Mouse (Mus musculus) forebrain, postnatal 0 days (tissue): Measurements from ENCODE around the gene Pilrb2. TPM values are rescaled to one million over a fixed set of nuclear protein-coding genes. Genes with fewer than 3 reads are reported as not detected.

Experiments used
- ATAC-seq: fragments of 200-750 bp; cut with Nextera tagmentation; 2 replicates; pipeline ENCODE4 v1.8.0; 2017; ENCODE audit warnings: mild to moderate bottlenecking, moderate library complexity
- DNase-seq: peaks from one replicate; pipeline ENCODE4 v3.0.0-alpha.2; 2015
- H3K27ac ChIP-seq: fragments of 300-500 bp; sonication (generic); 2 replicates; pipeline ENCODE4 v1.5.1; 2014; ENCODE audit warnings: low read depth, mild to moderate bottlenecking, antibody characterized with exemption, low read length, moderate library complexity, mixed read lengths
- H3K27me3 ChIP-seq: fragments of 300-500 bp; sonication (generic); 2 replicates; pipeline ENCODE4 v1.6.1; 2014; ENCODE audit warnings: mild to moderate bottlenecking, low read length, mixed read lengths; ENCODE audit not compliant: insufficient read depth
- H3K36me3 ChIP-seq: fragments of 300-500 bp; sonication (generic); 2 replicates; pipeline ENCODE4 v1.6.1; 2014; ENCODE audit warnings: mild to moderate bottlenecking, moderate library complexity; ENCODE audit not compliant: insufficient read depth
- H3K4me1 ChIP-seq: fragments of 300-500 bp; sonication (generic); 2 replicates; pipeline ENCODE4 v1.6.1; 2014; ENCODE audit warnings: antibody characterized with exemption; ENCODE audit not compliant: insufficient read depth
- H3K4me2 ChIP-seq: fragments of 300-500 bp; sonication (generic); 2 replicates; pipeline ENCODE4 v1.6.1; 2014; ENCODE audit warnings: low read depth, mild to moderate bottlenecking, moderate library complexity
- H3K4me3 ChIP-seq: fragments of 300-500 bp; sonication (generic); 2 replicates; pipeline ENCODE4 v1.5.1; 2014; ENCODE audit warnings: low read depth, low read length, mixed read lengths
- H3K9ac ChIP-seq: fragments of 300-500 bp; sonication (generic); 2 replicates; pipeline ENCODE4 v1.6.1; 2014; ENCODE audit warnings: mild to moderate bottlenecking
- H3K9me3 ChIP-seq: fragments of 300-500 bp; sonication (generic); 2 replicates; pipeline ENCODE4 v1.6.1; 2016; ENCODE audit warnings: low read length
- CTCF ChIP-seq: sonication (generic); IDR thresholded peaks from 2 replicates; pipeline ENCODE4 v1.5.1; 2016; ENCODE audit warnings: antibody characterized with exemption, control low read depth, low read depth
- WGBS: fragments of 180-500 bp; shearing (Covaris S2); extraction: QIAGEN DNeasy Blood & Tissue Kit; methylation state at CpG from one replicate; pipeline ENCODE4 v1.1.7; 2014; 5-methylcytosine and 5-hydroxymethylcytosine counted together
- polyA plus RNA-seq: library from polyadenylated mRNA; unstranded; fragments of >200 nt; fragmentation: Nextera tagmentation; extraction: Ambion mirVana; gene quantifications from 2 replicates; pipeline ENCODE4 v1.2.1, GENCODE M21; 2015
- total RNA-seq: library from RNA; depleted of rRNA; stranded (reverse); fragments of >200 nt; gene quantifications from 2 replicates; pipeline ENCODE4 v1.2.3, GENCODE M21; 2014

The Pilrb2 gene
- total and polyA plus RNA-seq, 2 experiments from 2014 or later, result not detected

DNA sequence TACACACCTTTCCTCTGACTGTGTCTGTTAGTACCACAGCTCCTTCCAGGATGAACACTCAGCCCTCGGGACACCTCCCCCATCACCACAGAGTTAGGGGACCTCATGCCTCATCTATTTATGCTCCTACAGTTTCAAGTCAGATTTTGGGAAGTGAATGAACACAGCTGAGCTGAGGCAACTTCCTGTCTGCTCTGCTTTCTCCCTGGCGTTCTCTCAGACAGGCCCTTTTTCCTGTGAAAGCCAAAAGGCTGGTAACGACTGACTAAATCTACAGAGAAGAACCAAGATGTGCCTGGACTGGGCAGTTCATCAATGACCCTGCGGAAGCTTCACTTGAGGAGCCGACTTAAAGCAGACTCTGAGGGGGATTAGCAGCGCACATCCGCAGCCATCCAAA is 41.4 kb downstream of the Pilrb2 start:
- H3K9me3 ChIP-seq, result no peaks in the 10 kb centered on the region
- no peaks in the 10 kb centered on the region for H3K4me1 ChIP-seq
- no peak overlapping the region for H3K27ac ChIP-seq
- H3K27me3 ChIP-seq, result no peaks in the 10 kb centered on the region
- TF ChIP-seq CTCF, result no peak
- H3K36me3 ChIP-seq, result no peaks in the 10 kb centered on the region
- H3K4me2 ChIP-seq, result no peak overlapping the region
- H3K4me3 ChIP-seq, result no peak overlapping the region
- ATAC-seq (no peak), DNase-seq (no peak)
- no peak overlapping the region for H3K9ac ChIP-seq
- WGBS, result 73% methylated on average over 7 of the region's 7 CpGs

DNA sequence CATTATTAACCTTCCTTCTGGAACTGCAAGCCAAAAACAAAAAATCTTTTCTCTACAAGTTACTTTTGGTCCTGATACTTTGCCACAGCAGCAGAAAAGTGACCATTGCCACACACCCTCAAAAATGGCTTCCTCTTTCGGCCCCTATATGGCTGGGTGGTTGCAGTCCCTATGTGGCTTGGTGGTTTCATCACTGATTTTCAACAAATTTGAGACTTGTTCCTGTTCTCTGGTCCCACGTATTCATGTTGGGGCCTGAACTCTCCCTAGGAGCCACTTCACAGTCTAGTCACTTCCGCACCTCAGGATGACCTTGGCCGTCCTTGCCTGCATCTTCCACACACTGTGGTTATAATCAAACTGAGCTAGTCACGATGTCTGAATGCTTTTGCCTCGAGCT is 42.9 kb downstream of the Pilrb2 start:
- H3K27me3 ChIP-seq, result no peaks in the 10 kb centered on the region
- DNase-seq, result no peak
- no peak overlapping the region for H3K4me2 ChIP-seq
- H3K9me3 ChIP-seq, result no peaks in the 10 kb centered on the region
- no peak for ATAC-seq
- no peak overlapping the region for H3K27ac ChIP-seq
- H3K4me3 ChIP-seq, result no peak overlapping the region
- no peak overlapping the region for H3K9ac ChIP-seq
- 82% methylated on average over 6 of the region's 6 CpGs for WGBS
- no peak for TF ChIP-seq CTCF
- no peaks in the 10 kb centered on the region for H3K4me1 ChIP-seq
- H3K36me3 ChIP-seq, result no peaks in the 10 kb centered on the region

- H3K27ac ChIP-seq, result no peak overlapping the region
- no peaks in the 10 kb centered on the region for H3K9me3 ChIP-seq
- no peak overlapping the region for H3K4me3 ChIP-seq
- no peaks in the 10 kb centered on the region for H3K4me1 ChIP-seq
- no peaks in the 10 kb centered on the region for H3K27me3 ChIP-seq
- H3K4me2 ChIP-seq, result no peak overlapping the region
- TF ChIP-seq CTCF, result no peak
- H3K36me3 ChIP-seq, result no peaks in the 10 kb centered on the region
- H3K9ac ChIP-seq, result no peak overlapping the region
- DNase-seq (no peak), ATAC-seq (no peak)
- 64% methylated on average over 7 of the region's 7 CpGs for WGBS
Observed at GRCm38 (mm10) chr5:137826421-137826820, 45.2 kb downstream of the Pilrb2 start.

GRCm38 (mm10) chr5:137825971-137826370 is 45.6 kb downstream of the Pilrb2 start:
- H3K36me3 ChIP-seq, result no peaks in the 10 kb centered on the region
- 72% methylated on average over 2 of the region's 2 CpGs for WGBS
- TF ChIP-seq CTCF, result no peak
- no peaks in the 10 kb centered on the region for H3K4me1 ChIP-seq
- no peak overlapping the region for H3K4me3 ChIP-seq
- no peak overlapping the region for H3K27ac ChIP-seq
- no peaks in the 10 kb centered on the region for H3K27me3 ChIP-seq
- DNase-seq, result no peak
- H3K4me2 ChIP-seq, result no peak overlapping the region
- H3K9ac ChIP-seq, result no peak overlapping the region
- no peaks in the 10 kb centered on the region for H3K9me3 ChIP-seq
- no peak for ATAC-seq

DNA sequence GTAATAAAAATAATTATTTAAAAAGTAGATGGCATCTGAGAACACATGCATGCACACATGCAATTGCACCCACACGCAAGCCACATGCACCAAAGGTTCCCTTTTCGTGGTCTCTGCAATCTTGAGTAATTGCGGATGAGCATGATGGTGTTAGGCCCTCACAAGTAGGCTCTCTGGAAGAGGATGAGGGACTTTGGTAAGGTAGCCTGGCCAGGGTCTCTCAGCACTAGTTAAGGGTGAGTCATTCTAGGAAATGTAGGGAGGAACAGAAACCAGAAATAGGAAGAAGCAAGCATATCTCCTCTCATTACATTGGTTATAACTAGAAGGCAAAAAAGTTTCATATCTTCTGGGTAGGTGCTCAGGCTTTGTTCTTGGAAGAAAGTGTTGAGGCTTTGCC is 46.6 kb downstream of the Pilrb2 start:
- ATAC-seq (no peak), DNase-seq (no peak)
- H3K4me3 ChIP-seq, result no peak overlapping the region
- no peak overlapping the region for H3K4me2 ChIP-seq
- no peaks in the 10 kb centered on the region for H3K4me1 ChIP-seq
- H3K9ac ChIP-seq, result no peak overlapping the region
- H3K36me3 ChIP-seq, result no peaks in the 10 kb centered on the region
- no peaks in the 10 kb centered on the region for H3K9me3 ChIP-seq
- TF ChIP-seq CTCF, result no peak
- H3K27me3 ChIP-seq, result no peaks in the 10 kb centered on the region
- 92% methylated on average over 3 of the region's 3 CpGs for WGBS
- no peak overlapping the region for H3K27ac ChIP-seq

DNA sequence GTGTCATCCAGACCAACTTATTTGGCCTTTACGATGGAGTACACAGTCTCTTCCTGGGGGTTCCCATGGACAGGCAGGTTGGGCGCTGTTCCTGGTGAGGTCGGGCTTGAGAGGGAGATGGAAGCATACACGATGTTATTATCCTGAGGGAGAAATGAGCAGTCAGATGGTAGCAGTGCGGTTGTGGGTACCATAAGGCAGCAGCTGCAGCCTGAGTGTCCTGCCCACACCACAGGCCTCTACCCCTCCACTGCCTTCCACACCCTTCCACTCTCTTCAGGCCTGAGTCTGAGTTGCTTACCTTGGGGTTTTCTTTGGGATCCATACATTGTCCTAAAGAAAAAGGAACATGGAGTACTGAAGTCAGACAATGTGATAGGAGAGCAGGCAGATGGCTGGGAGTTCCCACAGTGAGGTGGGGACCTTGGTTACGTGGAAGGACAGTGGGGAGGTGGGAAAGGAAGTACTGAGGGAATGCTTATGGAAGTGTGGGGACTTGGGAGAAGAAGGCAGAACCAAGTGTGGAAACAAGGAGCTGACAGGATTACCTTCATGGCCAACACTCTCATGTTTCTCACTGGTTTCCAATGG is 48.1 kb downstream of the Pilrb2 start:
- Histone ChIP-seq H3K27me3 (no peaks in the 10 kb centered on the region), H3K4me3 (no peak overlapping the region), H3K9me3 (no peaks in the 10 kb centered on the region), H3K36me3 (no peaks in the 10 kb centered on the region), H3K4me2 (no peak overlapping the region), H3K4me1 (no peaks in the 10 kb centered on the region), H3K9ac (no peak overlapping the region), H3K27ac (no peak overlapping the region)
- 91% methylated on average over 6 of the region's 6 CpGs for WGBS
- no peak for DNase-seq
- no peak for TF ChIP-seq CTCF
- ATAC-seq, result no peak

DNA sequence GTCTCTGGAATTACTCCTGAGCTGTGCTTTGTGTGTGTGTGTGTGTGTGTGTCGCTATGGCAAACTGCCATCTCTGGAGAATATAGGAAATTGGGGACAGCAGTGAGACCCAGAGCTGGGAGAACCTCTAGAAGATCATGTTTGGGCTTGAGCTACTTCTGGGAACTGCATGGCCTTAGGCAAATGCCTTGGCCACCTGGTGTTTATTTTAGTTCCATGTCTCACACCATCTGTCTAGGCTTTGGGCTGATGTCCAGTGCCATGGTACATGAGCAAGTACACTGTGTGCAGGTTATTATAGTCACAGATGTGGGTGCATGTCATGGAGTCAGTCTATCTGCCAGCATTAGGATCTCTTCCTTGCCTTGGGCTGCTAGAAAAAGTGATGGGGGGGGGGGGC is 49.0 kb downstream of the Pilrb2 start:
- Histone ChIP-seq H3K27me3 (no peaks in the 10 kb centered on the region), H3K4me3 (no peak overlapping the region), H3K9ac (no peak overlapping the region), H3K36me3 (no peaks in the 10 kb centered on the region), H3K9me3 (no peaks in the 10 kb centered on the region), H3K4me2 (no peak overlapping the region), H3K27ac (no peak overlapping the region), H3K4me1 (no peaks in the 10 kb centered on the region)
- no peak for ATAC-seq
- TF ChIP-seq CTCF, result no peak
- no peak for DNase-seq
- WGBS, result 86% methylated on average over 1 of the region's 1 CpGs

DNA sequence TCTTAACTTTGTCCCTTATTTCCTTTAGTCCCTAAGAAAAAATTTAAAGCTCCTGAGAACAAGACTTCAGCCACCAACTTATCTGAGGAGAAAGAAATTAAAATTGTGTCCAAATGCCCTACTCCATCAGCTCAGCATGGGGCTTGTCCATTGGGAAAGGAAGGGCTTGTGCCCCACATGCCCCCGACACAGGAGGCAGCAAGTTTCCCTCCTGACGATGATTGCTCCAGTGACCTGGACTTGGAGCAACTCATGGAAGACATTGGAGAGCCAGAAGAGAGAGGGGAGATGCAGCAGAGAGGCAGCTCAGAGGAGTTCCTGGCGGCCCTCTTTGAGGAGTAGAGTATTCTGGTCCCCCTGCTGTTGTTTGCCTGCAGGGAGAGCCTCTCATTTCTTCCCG is 49.5 kb downstream of the Pilrb2 start:
- WGBS, result 64% methylated on average over 4 of the region's 4 CpGs
- H3K36me3 ChIP-seq, result no peaks in the 10 kb centered on the region
- TF ChIP-seq CTCF, result no peak
- no peak overlapping the region for H3K27ac ChIP-seq
- no peak overlapping the region for H3K4me3 ChIP-seq
- H3K4me1 ChIP-seq, result no peaks in the 10 kb centered on the region
- ATAC-seq (no peak), DNase-seq (no peak)
- no peaks in the 10 kb centered on the region for H3K27me3 ChIP-seq
- H3K9ac ChIP-seq, result no peak overlapping the region
- H3K9me3 ChIP-seq, result no peaks in the 10 kb centered on the region
- no peak overlapping the region for H3K4me2 ChIP-seq
